In the genomic region with DNA sequence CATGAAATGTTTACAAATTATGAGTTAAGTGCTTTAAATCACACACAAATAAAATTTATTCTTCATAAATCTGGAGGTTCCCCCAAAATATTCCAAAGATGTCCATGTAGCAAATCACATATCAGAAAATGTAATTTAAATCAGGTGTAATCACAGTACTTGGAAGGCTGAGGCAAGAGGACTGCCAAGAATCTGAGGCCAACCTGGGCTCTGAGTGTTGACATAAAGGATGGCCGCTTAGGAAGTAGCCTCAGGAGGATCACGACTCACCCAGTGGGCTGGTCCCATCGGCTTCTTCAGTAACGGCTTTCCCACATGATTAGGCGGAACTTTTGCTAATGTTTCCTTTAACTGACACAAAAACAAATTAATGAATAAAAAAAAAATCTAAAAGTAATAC, we compare ENCODE assay signal across 19 mouse cellular contexts.
"Had no signal": no experiment of that assay in that cellular context is flagged by ENCODE, and none has a peak within 500 bp of the region (broad histone marks: within the 10 kb centered on the region; RNA-seq: fewer than 3 reads in every experiment).

No protein-coding gene starts in this region.

- H3K4me1 ChIP-seq: midbrain, embryonic 10.5 days; midbrain, embryonic 12.5 days had no signal

- H3K9me3 ChIP-seq: liver, embryonic 13.5 days; liver, embryonic 15.5 days; lung, embryonic 15.5 days; midbrain, embryonic 10.5 days; midbrain, embryonic 12.5 days; neural tube, embryonic 13.5 days; neural tube, embryonic 15.5 days had no signal

- H3K27me3 ChIP-seq: liver, embryonic 13.5 days; liver, embryonic 15.5 days; lung, embryonic 15.5 days; midbrain, embryonic 12.5 days; neural tube, embryonic 13.5 days; neural tube, embryonic 15.5 days had no signal

- H3K9ac ChIP-seq: liver, embryonic 13.5 days; liver, embryonic 15.5 days; lung, embryonic 15.5 days; midbrain, embryonic 12.5 days; neural tube, embryonic 13.5 days; neural tube, embryonic 15.5 days had no signal

- H3K4me3 ChIP-seq: liver, embryonic 13.5 days; liver, embryonic 15.5 days; lung, embryonic 15.5 days; midbrain, embryonic 10.5 days; midbrain, embryonic 12.5 days; myocyte; neural tube, embryonic 13.5 days; neural tube, embryonic 15.5 days had no signal

- H3K27ac ChIP-seq: liver, embryonic 13.5 days; midbrain, embryonic 10.5 days; midbrain, embryonic 12.5 days; neural tube, embryonic 13.5 days; neural tube, embryonic 15.5 days had no signal

- H3K4me2 ChIP-seq: liver, embryonic 13.5 days; lung, embryonic 15.5 days; midbrain, embryonic 12.5 days; neural tube, embryonic 13.5 days; neural tube, embryonic 15.5 days had no signal

- DNase-seq: liver, embryonic 13.5 days; lung, postnatal 4 days; midbrain, embryonic 14.5 days; retina, postnatal 1 day; right cerebral cortex, adult 18-20 months; right cerebral cortex, postnatal 25 days; right cerebral cortex, postnatal 4 days; spleen, adult 18-20 months; thymus, adult 18-20 months; thymus, postnatal 14 days; thymus, postnatal 36 days had no signal

- ATAC-seq: midbrain, embryonic 16.5 days had no signal
